Mouse (Mus musculus): ENCODE data around the gene Rufy3. TPM values are rescaled to one million over a fixed set of nuclear protein-coding genes. Genes with fewer than 3 reads are reported as not detected.

Gene Rufy3
- polyA plus RNA-seq, 1 experiment from 2014 or later: 253 TPM

- H3K4me1 ChIP-seq (ENCODE audit: control insufficient read depth, insufficient read depth, low read depth, low read length): peaks cover 38% of the 10 kb centered on the region
- ATAC-seq: peak; percentile 6; the same call in 1 of the 2 replicates
- no peaks in the 10 kb centered on the region for H3K27me3 ChIP-seq (replicated peaks; ENCODE audit: control insufficient read depth, insufficient read depth, low read length)
- H3K36me3 ChIP-seq (ENCODE audit: control insufficient read depth, insufficient read depth, low read length): no peaks in the 10 kb centered on the region
- H3K9me3 ChIP-seq (ENCODE audit: control insufficient read depth, low read length): no peaks in the 10 kb centered on the region
- H3K4me2 ChIP-seq (ENCODE audit: low read length): peak overlapping the region; percentile 80
- H3K27ac ChIP-seq (ENCODE audit: low read depth, low read length): peak overlapping the region; percentile 23; the same call in 1 of the 2 replicates
- H3K4me3 ChIP-seq (ENCODE audit: low read length): peak overlapping the region; percentile 69
- 17% methylated on average over 13 of the region's 13 CpGs for WGBS
- peak overlapping the region; percentile 52 for H3K9ac ChIP-seq (ENCODE audit: low read depth, low read length)
These were observed 22.5 kb downstream of the Rufy3 start for GRCm38 (mm10) chr5:88587211-88587934.

- Histone ChIP-seq H3K4me1 (ENCODE audit: control insufficient read depth, insufficient read depth, low read depth, low read length) (peaks cover 38% of the 10 kb centered on the region), H3K27me3 (replicated peaks; ENCODE audit: control insufficient read depth, insufficient read depth, low read length) (no peaks in the 10 kb centered on the region), H3K36me3 (ENCODE audit: control insufficient read depth, insufficient read depth, low read length) (no peaks in the 10 kb centered on the region), H3K4me3 (ENCODE audit: low read length) (no peak overlapping the region), H3K9me3 (ENCODE audit: control insufficient read depth, low read length) (no peaks in the 10 kb centered on the region), H3K9ac (ENCODE audit: low read depth, low read length) (no peak overlapping the region), H3K27ac (ENCODE audit: low read depth, low read length) (no peak overlapping the region), H3K4me2 (ENCODE audit: low read length) (peak overlapping the region; percentile 21; the same call in 1 of the 2 replicates)
- ATAC-seq: no peak
- WGBS: 40% methylated on average over 5 of the region's 5 CpGs
These were observed 23.6 kb downstream of the Rufy3 start for GRCm38 (mm10) chr5:88588481-88588880.

GRCm38 (mm10) chr5:88593421-88594172 is 28.8 kb downstream of the Rufy3 start:
- WGBS: 90% methylated on average over 13 of the region's 13 CpGs
- H3K4me3 ChIP-seq (ENCODE audit: low read length): no peak overlapping the region
- peaks cover 5% of the 10 kb centered on the region for H3K4me1 ChIP-seq (ENCODE audit: control insufficient read depth, insufficient read depth, low read depth, low read length)
- H3K27ac ChIP-seq (ENCODE audit: low read depth, low read length): no peak overlapping the region
- no peak for ATAC-seq
- no peaks in the 10 kb centered on the region for H3K27me3 ChIP-seq (replicated peaks; ENCODE audit: control insufficient read depth, insufficient read depth, low read length)
- H3K9ac ChIP-seq (ENCODE audit: low read depth, low read length): no peak overlapping the region
- no peaks in the 10 kb centered on the region for H3K9me3 ChIP-seq (ENCODE audit: control insufficient read depth, low read length)
- no peaks in the 10 kb centered on the region; the same call in 1 of the 2 replicates for H3K36me3 ChIP-seq (ENCODE audit: control insufficient read depth, insufficient read depth, low read length)
- no peak overlapping the region for H3K4me2 ChIP-seq (ENCODE audit: low read length)

GRCm38 (mm10) chr5:88594173-88594569 is 29.3 kb downstream of the Rufy3 start:
- H3K27ac ChIP-seq (ENCODE audit: low read depth, low read length): no peak overlapping the region
- no peaks in the 10 kb centered on the region; the same call in 1 of the 2 replicates for H3K36me3 ChIP-seq (ENCODE audit: control insufficient read depth, insufficient read depth, low read length)
- no peak overlapping the region for H3K4me3 ChIP-seq (ENCODE audit: low read length)
- no peak overlapping the region for H3K4me2 ChIP-seq (ENCODE audit: low read length)
- no peaks in the 10 kb centered on the region for H3K27me3 ChIP-seq (replicated peaks; ENCODE audit: control insufficient read depth, insufficient read depth, low read length)
- no peak for ATAC-seq
- H3K9me3 ChIP-seq (ENCODE audit: control insufficient read depth, low read length): no peaks in the 10 kb centered on the region
- whole genome bisulfite sequencing: 97% methylated on average over 7 of the region's 7 CpGs
- no peak overlapping the region for H3K9ac ChIP-seq (ENCODE audit: low read depth, low read length)
- no peaks in the 10 kb centered on the region for H3K4me1 ChIP-seq (ENCODE audit: control insufficient read depth, insufficient read depth, low read depth, low read length)

- Histone ChIP-seq H3K27me3 (replicated peaks; ENCODE audit: control insufficient read depth, insufficient read depth, low read length) (no peaks in the 10 kb centered on the region), H3K4me2 (ENCODE audit: low read length) (no peak overlapping the region), H3K27ac (ENCODE audit: low read depth, low read length) (no peak overlapping the region), H3K9ac (ENCODE audit: low read depth, low read length) (no peak overlapping the region), H3K9me3 (ENCODE audit: control insufficient read depth, low read length) (no peaks in the 10 kb centered on the region), H3K4me3 (ENCODE audit: low read length) (no peak overlapping the region), H3K4me1 (ENCODE audit: control insufficient read depth, insufficient read depth, low read depth, low read length) (no peaks in the 10 kb centered on the region), H3K36me3 (ENCODE audit: control insufficient read depth, insufficient read depth, low read length) (no peaks in the 10 kb centered on the region; the same call in 1 of the 2 replicates)
- WGBS: 79% methylated on average over 5 of the region's 5 CpGs
- ATAC-seq: no peak; the same call in 1 of the 2 replicates
These were observed 31.0 kb downstream of the Rufy3 start for GRCm38 (mm10) chr5:88595537-88596455.

- 94% methylated on average over 6 of the region's 6 CpGs for WGBS
- Histone ChIP-seq H3K9ac (ENCODE audit: low read depth, low read length) (no peak overlapping the region), H3K36me3 (ENCODE audit: control insufficient read depth, insufficient read depth, low read length) (no peaks in the 10 kb centered on the region; the same call in 1 of the 2 replicates), H3K4me3 (ENCODE audit: low read length) (no peak overlapping the region), H3K27ac (ENCODE audit: low read depth, low read length) (no peak overlapping the region), H3K4me2 (ENCODE audit: low read length) (no peak overlapping the region), H3K27me3 (replicated peaks; ENCODE audit: control insufficient read depth, insufficient read depth, low read length) (no peaks in the 10 kb centered on the region), H3K9me3 (ENCODE audit: control insufficient read depth, low read length) (no peaks in the 10 kb centered on the region), H3K4me1 (ENCODE audit: control insufficient read depth, insufficient read depth, low read depth, low read length) (no peaks in the 10 kb centered on the region)
- ATAC-seq: no peak
These were observed 34.1 kb downstream of the Rufy3 start for GRCm38 (mm10) chr5:88598961-88599360.

- no peak overlapping the region for H3K27ac ChIP-seq (ENCODE audit: low read depth, low read length)
- H3K4me3 ChIP-seq (ENCODE audit: low read length): no peak overlapping the region
- no peaks in the 10 kb centered on the region for H3K36me3 ChIP-seq (ENCODE audit: control insufficient read depth, insufficient read depth, low read length)
- H3K4me2 ChIP-seq (ENCODE audit: low read length): no peak overlapping the region
- 76% methylated on average over 2 of the region's 2 CpGs for WGBS
- no peak overlapping the region for H3K9ac ChIP-seq (ENCODE audit: low read depth, low read length)
- no peaks in the 10 kb centered on the region for H3K4me1 ChIP-seq (ENCODE audit: control insufficient read depth, insufficient read depth, low read depth, low read length)
- no peaks in the 10 kb centered on the region for H3K9me3 ChIP-seq (ENCODE audit: control insufficient read depth, low read length)
- ATAC-seq: no peak
- no peaks in the 10 kb centered on the region for H3K27me3 ChIP-seq (replicated peaks; ENCODE audit: control insufficient read depth, insufficient read depth, low read length)
These were observed 37.2 kb downstream of the Rufy3 start for GRCm38 (mm10) chr5:88602030-88602429.

GRCm38 (mm10) chr5:88602713-88603112 is 37.9 kb downstream of the Rufy3 start:
- Histone ChIP-seq H3K4me3 (ENCODE audit: low read length) (no peak overlapping the region), H3K36me3 (ENCODE audit: control insufficient read depth, insufficient read depth, low read length) (no peaks in the 10 kb centered on the region), H3K4me1 (ENCODE audit: control insufficient read depth, insufficient read depth, low read depth, low read length) (no peaks in the 10 kb centered on the region), H3K4me2 (ENCODE audit: low read length) (no peak overlapping the region), H3K27ac (ENCODE audit: low read depth, low read length) (no peak overlapping the region), H3K27me3 (replicated peaks; ENCODE audit: control insufficient read depth, insufficient read depth, low read length) (no peaks in the 10 kb centered on the region), H3K9ac (ENCODE audit: low read depth, low read length) (no peak overlapping the region), H3K9me3 (ENCODE audit: control insufficient read depth, low read length) (no peaks in the 10 kb centered on the region)
- ATAC-seq: no peak
- 92% methylated on average over 3 of the region's 3 CpGs for WGBS

Measured in hindbrain, embryonic 16.5 days (tissue).